Mouse (Mus musculus) adrenal gland, postnatal 25 days (tissue): Measurements from ENCODE around the gene Lrrc46. TPM values are rescaled to one million over a fixed set of nuclear protein-coding genes. Genes with fewer than 3 reads are reported as not detected.

Source experiments
- DNase-seq: peaks from one replicate; pipeline ENCODE4 v3.0.0; 2021; ENCODE audit warnings: mixed read lengths
- microRNA-seq, 2 experiments: library from miRNA; unstranded; fragments of <30 nt; microRNA quantifications; one replicate each; pipeline ENCODE4 v1.2.0; 2021
- total RNA-seq: library from RNA; stranded (reverse); gene quantifications from 2 replicates; pipeline ENCODE4 v1.2.3, GENCODE M21; 2021

The Lrrc46 gene
- total RNA-seq, 1 experiment from 2014 or later = 1.0 TPM

- no peak for DNase-seq
Observed at GRCm38 (mm10) chr11:97009198-97009790, 31.9 kb downstream of the Lrrc46 start.

- no peak for DNase-seq
Observed at GRCm38 (mm10) chr11:97007093-97007794, 34.0 kb downstream of the Lrrc46 start.

- no peak for DNase-seq
Observed at GRCm38 (mm10) chr11:97003170-97003569, 38.0 kb downstream of the Lrrc46 start.

- DNase-seq = peak; percentile 52
Observed at GRCm38 (mm10) chr11:96997380-96997956, 43.7 kb downstream of the Lrrc46 start.

GRCm38 (mm10) chr11:96996773-96997379, 44.3 kb downstream of the Lrrc46 start:
- DNase-seq = no peak

- no peak for DNase-seq
Observed at GRCm38 (mm10) chr11:96995836-96996772, 45.1 kb downstream of the Lrrc46 start.

GRCm38 (mm10) chr11:96995031-96995430, 46.2 kb downstream of the Lrrc46 start:
- no peak for DNase-seq

- DNase-seq = no peak
Observed at GRCm38 (mm10) chr11:96992722-96993311, 48.4 kb downstream of the Lrrc46 start.

GRCm38 (mm10) chr11:96991501-96991900, 49.7 kb downstream of the Lrrc46 start:
- no peak for DNase-seq

- DNase-seq = peak; percentile 26
Observed at GRCm38 (mm10) chr11:96987873-96988655, 53.1 kb downstream of the Lrrc46 start.

- DNase-seq = no peak
Observed at GRCm38 (mm10) chr11:96986463-96986862, 54.7 kb downstream of the Lrrc46 start.

- DNase-seq = no peak
Observed at GRCm38 (mm10) chr11:96984903-96985302, 56.3 kb downstream of the Lrrc46 start.

Small RNA genes lying within 50 kb of the gene (microRNA-seq; reads per million reads assigned to microRNA genes)
- 0 to 1.4 reads per million in 2 experiments for gene Mir8103

Other genes with a start within 250 kb of the Lrrc46 start
- gene Nfe2l1, start 211.4 kb downstream of the Lrrc46 start, total RNA-seq = 492 and 601 TPM in 2 replicates
- gene Copz2, start 191.5 kb downstream of the Lrrc46 start, total RNA-seq = 58.0 and 59.0 TPM in 2 replicates
- 50.1 and 62.8 TPM in 2 replicates for gene Cdk5rap3, start 124.9 kb downstream of the Lrrc46 start, total RNA-seq
- 0.27 and 0.76 TPM in 2 replicates for gene Prr15l, start 113.3 kb downstream of the Lrrc46 start, total RNA-seq
- 32.0 and 36.3 TPM in 2 replicates for gene Pnpo, start 97.4 kb downstream of the Lrrc46 start, total RNA-seq
- gene Sp2, start 58.4 kb downstream of the Lrrc46 start, total RNA-seq = 18.2 and 18.8 TPM in 2 replicates
- 0.33 and 0.39 TPM in 2 replicates for gene Sp6, start 28.0 kb downstream of the Lrrc46 start, total RNA-seq
- 12.8 and 22.7 TPM in 2 replicates for gene Scrn2, start 11.5 kb downstream of the Lrrc46 start, total RNA-seq
- gene Mrpl10, start 153 bp upstream of the Lrrc46 start, total RNA-seq = 117 and 129 TPM in 2 replicates
- 18.9 TPM in 2 replicates for gene Osbpl7, start 9.2 kb upstream of the Lrrc46 start, total RNA-seq
- gene Tbx21, start 73.9 kb upstream of the Lrrc46 start, total RNA-seq = 0.39 TPM in 1 of 2 replicates, not detected in the other
- gene Tbkbp1, start 110.1 kb upstream of the Lrrc46 start, total RNA-seq = 11.1 and 12.7 TPM in 2 replicates
- gene Kpnb1, start 146.5 kb upstream of the Lrrc46 start, total RNA-seq = 116 and 120 TPM in 2 replicates
- 109 and 110 TPM in 2 replicates for gene Npepps, start 239.2 kb upstream of the Lrrc46 start, total RNA-seq